Mouse (Mus musculus) c-Kit-negative CD71-positive TER-119-positive erythroid progenitor cells, embryonic 14.5 days (primary cell): ENCODE results near the gene Ahdc1.
"Not testable (repeated sequence)": the region's sequence is repeated elsewhere in the genome, so short reads cannot be mapped to it uniquely, and the experiment has no call there.

Experiments
- DNase-seq: peaks from one replicate; pipeline ENCODE4 v3.0.0-alpha.2; 2013; ENCODE audit warnings: low read depth, low spot score

Ahdc1 gene

GRCm38 (mm10) chr4:133096671-133097070, 85.6 kb downstream of the Ahdc1 start:
- DNase-seq = not testable (repeated sequence)

GRCm38 (mm10) chr4:133101751-133102150, 90.7 kb downstream of the Ahdc1 start:
- DNase-seq = no peak

DNA sequence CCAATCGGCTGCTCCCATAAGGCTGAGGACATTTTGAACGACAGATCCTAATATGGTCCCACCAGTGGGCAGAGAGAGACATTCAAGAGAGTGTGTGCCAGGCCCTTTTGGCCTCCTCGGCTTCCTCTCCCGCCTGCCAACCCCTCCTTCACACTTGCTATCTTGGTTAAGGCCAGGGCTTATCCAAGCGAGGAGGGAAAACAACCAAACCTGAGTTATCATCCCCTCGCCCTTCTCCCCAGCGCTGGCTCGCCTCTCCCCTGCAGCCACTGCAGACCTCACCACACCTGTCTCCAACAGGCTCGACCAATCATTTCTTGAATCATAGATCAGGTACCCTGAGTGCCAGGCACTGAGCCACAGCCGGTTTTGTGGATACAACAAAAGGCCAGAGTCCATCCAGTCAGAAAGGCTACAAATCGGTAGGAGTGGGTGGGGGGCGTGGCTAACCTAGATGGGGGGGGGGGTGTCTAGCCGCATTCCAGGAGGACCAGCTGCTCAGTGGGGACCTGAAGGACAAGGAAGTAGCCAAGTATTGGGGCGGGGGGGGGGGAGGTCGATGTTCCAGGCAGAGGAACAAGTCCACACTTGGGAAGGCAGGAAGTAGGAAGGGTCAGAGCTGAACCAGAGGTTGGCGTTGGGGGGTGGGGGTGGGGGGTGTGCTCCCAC, 92.6 kb downstream of the Ahdc1 start:
- DNase-seq = no peak

DNA sequence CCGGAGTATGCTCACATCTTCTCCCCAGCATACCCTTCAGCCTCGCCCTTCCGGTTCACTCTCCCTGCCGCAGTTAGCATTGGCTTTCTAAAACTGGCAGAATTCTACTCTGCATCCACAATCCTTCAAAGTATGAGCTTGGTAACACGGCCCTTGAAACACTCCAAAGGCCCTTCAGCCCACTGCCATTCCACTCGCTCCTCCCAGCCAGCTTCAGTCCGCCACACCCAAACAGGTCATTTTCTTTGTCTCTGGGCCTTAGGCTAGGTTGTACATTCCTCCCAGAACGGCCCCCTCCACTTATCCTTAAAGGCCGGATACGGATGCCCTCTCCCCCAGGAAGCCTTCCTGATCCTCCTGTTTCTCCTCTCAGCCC, 93.1 kb downstream of the Ahdc1 start:
- DNase-seq = no peak

- DNase-seq = no peak
These were observed 95.6 kb downstream of the Ahdc1 start for GRCm38 (mm10) chr4:133106691-133107090.

- no peak for DNase-seq
These were observed 96.8 kb downstream of the Ahdc1 start for GRCm38 (mm10) chr4:133107788-133108281.

GRCm38 (mm10) chr4:133108481-133109334, 97.6 kb downstream of the Ahdc1 start:
- no peak for DNase-seq

GRCm38 (mm10) chr4:133109335-133109801, 98.3 kb downstream of the Ahdc1 start:
- no peak for DNase-seq

- no peak for DNase-seq
These were observed 101.2 kb downstream of the Ahdc1 start for GRCm38 (mm10) chr4:133112175-133112838.

DNA sequence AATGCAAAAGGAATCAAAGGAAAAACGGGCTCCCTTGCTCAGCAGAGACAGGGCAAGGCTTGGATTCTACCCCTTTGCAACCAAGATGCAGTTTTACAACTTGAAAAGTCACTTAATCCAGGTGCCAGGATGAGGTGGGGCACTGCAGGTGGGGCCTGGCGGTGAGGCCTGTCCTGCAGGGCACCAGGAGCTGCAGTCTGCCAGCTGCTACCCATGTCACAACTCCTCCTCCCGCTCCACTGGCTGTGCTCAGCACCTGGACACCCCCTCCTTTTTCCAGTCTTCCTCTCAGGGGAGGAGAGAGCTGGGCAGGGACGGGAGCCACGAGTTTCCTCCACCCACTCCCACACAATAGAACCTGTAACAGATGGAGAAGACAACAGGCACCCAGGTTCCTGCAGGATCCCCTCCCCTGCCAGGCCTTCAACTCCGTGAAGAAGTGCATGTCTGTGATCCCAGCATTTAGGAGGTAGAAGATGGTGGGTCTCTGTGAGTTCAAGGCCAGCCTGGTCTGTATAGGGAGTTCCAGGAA, 102.4 kb downstream of the Ahdc1 start:
- DNase-seq = no peak

DNA sequence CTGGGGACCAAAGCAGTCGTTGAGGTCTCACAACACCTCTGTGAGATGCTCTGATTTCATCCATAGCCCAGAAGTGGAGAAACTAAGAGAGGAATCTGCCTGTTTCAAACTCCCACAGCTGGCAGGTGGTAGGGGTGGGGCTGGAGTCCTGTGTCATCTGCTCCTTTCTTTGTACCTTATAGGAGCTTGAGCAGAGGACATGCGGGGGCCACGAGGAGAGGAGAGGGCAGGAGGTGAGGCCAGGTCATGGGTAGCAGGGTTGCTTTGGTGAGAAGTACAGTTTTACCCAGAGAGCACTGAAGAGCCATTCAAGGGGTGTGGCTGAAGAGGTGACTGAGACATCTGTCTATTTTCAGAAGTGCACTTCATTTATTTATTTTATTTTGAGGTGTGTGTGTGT, 103.7 kb downstream of the Ahdc1 start:
- no peak for DNase-seq

GRCm38 (mm10) chr4:133115721-133116429, 104.8 kb downstream of the Ahdc1 start:
- DNase-seq = no peak

- DNase-seq = no peak
These were observed 105.9 kb downstream of the Ahdc1 start for GRCm38 (mm10) chr4:133116756-133117470.

- no peak for DNase-seq
These were observed 106.7 kb downstream of the Ahdc1 start for GRCm38 (mm10) chr4:133117556-133118411.

DNA sequence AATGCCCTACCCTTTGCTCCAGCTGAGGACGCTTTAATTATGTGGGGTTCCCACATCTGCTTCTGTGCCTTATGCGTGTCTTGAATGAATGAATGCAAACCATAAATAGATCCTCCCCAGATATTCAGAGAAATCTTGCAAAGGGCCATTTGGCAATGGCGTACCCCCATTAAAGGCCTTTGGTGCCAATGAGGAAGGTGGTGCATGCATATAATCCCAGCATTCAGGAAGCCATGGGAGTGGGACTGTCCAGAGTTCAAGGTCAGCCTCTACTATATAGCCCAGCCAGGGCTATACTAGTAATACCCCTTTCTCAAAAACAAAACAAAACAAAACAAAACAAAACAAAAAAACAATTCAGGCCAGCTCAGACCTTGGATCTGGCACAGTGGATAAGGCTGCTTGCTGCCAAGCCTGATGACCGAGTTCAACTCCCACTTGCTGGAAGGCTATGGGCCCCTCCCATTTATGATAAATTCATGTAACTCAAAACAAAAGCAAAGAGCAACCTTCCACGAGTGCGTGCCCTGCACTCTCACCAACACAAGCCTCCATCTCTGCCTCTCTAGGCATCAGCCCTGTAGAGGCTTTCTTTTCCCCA, 107.8 kb downstream of the Ahdc1 start:
- DNase-seq = no peak

- no peak for DNase-seq
These were observed 108.5 kb downstream of the Ahdc1 start for GRCm38 (mm10) chr4:133119579-133119978.

- no peak for DNase-seq
These were observed 109.8 kb downstream of the Ahdc1 start for GRCm38 (mm10) chr4:133120833-133121321.

DNA sequence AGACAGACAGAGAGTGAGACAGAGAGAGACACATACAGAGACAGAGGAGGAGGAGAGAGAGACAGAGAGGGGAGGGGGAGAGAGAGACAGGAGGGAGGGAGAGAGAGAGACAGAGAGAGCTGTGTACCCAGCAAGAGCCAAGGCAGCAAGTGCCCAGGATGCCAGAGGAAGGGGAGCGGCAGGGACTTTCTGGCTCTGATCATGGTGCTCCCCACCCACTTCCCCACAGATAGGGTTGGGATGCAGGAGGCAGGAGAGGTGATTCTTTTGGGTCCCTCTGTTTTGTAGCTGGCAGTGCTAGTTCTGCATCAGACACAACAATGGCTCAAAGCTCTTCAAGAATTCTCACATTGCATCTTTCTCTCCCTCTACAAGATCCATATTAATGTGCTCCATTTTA, 110.4 kb downstream of the Ahdc1 start:
- no peak for DNase-seq

GRCm38 (mm10) chr4:133121974-133122637, 111.0 kb downstream of the Ahdc1 start:
- no peak for DNase-seq
